Mouse (Mus musculus) gastrocnemius, adult 2 months (tissue): Measurements from ENCODE around the gene Ift88. TPM values are rescaled to one million over a fixed set of nuclear protein-coding genes. Genes with fewer than 3 reads are reported as not detected.

ENCODE experiments used
- DNase-seq: peaks from one replicate; pipeline ENCODE4 v3.0.0; 2022
- H3K27ac ChIP-seq: fragments of 200-600 bp; 2 replicates; pipeline ENCODE4 v1.8.1; 2022; ENCODE audit warnings: mild to moderate bottlenecking
- H3K4me3 ChIP-seq: fragments of 200-600 bp; 2 replicates; pipeline ENCODE4 v1.8.1; 2022; ENCODE audit warnings: mild to moderate bottlenecking, moderate library complexity
- CTCF ChIP-seq: fragments of 200-600 bp; IDR thresholded peaks from 2 replicates; pipeline ENCODE4 v1.8.1; 2022; ENCODE audit warnings: antibody characterized with exemption, mild to moderate bottlenecking, moderate library complexity
- intact Hi-C: fragments of 180-260 bp; cut with DNase I; formaldehyde crosslinking; loops from one replicate; pipeline ENCODE4 v1.15.1; 2025
- total RNA-seq, 2 experiments: library from RNA; stranded (reverse); gene quantifications; 2 replicates each; pipeline ENCODE4 v1.2.3; 2021

Ift88 gene
- total RNA-seq, 2 experiments from 2014 or later, result 4.0 to 4.8 TPM

GRCm38 (mm10) chr14:57527122-57527521 is 103.3 kb downstream of the Ift88 start:
- no peak for DNase-seq
- no peak overlapping the region for H3K4me3 ChIP-seq
- TF ChIP-seq CTCF, result no peak
- H3K27ac ChIP-seq, result no peak overlapping the region
- intact Hi-C loops, result no loop called here

DNA sequence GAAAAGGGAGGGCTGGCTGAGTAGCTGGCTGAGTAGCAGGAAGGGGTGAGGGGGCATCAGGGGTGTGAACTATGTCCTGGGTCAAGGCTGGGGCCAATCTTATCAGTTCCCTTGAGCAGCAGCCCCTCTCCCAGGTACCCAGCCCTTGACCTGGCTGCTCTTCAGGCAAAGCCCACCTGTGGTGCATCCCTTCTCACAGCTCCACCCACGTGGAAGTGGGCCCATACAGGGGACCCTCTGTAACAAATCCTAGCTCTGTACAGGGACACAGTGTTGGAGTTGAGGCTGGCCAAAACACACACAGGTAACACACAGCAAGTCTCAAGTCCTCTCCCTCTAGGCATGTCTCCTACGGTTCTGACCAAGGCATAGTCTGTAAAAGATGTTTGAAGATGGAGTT is 103.7 kb downstream of the Ift88 start:
- no peak for DNase-seq
- intact Hi-C loops, result no loop called here
- Histone ChIP-seq H3K27ac (no peak overlapping the region), H3K4me3 (no peak overlapping the region)
- no peak for TF ChIP-seq CTCF

GRCm38 (mm10) chr14:57529086-57529785 is 105.4 kb downstream of the Ift88 start:
- intact Hi-C loops, result no loop called here
- peak overlapping the region; percentile 38; the same call in 1 of the 2 replicates for H3K27ac ChIP-seq
- no peak for TF ChIP-seq CTCF
- no peak overlapping the region for H3K4me3 ChIP-seq
- peak; percentile 54 for DNase-seq

DNA sequence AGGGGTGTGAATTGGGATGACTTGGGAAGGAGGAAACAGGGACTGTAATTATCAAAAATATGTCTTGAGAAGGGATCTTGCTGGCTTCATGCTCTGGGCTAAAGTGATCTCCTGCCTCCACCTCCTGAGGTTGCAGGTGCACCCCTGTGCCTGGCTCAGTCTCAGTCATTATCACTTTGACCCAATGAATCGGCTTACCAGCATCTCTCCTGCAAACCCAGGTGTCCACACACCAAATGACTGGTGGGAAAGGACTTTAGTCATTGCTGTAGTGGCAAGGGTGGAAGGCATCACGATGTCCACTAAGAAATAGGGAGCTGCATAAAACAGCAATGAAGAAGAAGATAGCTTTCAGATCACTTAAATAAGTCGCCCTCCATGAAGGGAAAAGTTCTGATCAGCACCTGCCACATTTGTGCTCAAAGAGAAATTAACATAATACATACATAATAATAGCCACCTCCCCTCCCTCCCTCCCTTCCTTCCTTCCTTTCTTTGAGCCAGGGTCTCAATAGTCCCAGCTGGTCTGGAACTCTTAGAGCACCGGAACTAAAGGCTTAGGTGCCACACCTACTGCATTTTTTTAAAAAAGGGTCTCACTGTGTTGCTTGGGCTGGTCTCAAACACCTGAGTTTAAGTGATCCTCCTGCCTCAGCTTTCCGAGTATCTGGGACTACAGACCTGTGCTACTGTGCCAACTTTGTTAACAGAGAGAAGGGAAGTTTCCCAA is 106.1 kb downstream of the Ift88 start:
- intact Hi-C loops, result no loop called here
- no peak for TF ChIP-seq CTCF
- no peak for DNase-seq
- Histone ChIP-seq H3K27ac (peak overlapping the region; percentile 38; the same call in 1 of the 2 replicates), H3K4me3 (no peak overlapping the region)

- no peak for TF ChIP-seq CTCF
- Histone ChIP-seq H3K27ac (no peak overlapping the region), H3K4me3 (no peak overlapping the region)
- DNase-seq, result no peak
- intact Hi-C loops, result no loop called here
Observed at GRCm38 (mm10) chr14:57532577-57532976, 108.7 kb downstream of the Ift88 start.

GRCm38 (mm10) chr14:57533214-57533613 is 109.4 kb downstream of the Ift88 start:
- intact Hi-C loops, result loop anchor here (1.0 kb wide), 1 partner anchor 86 kb away; no protein-coding TSS in a partner anchor
- no peak overlapping the region for H3K4me3 ChIP-seq
- peak; percentile 92 for TF ChIP-seq CTCF
- peak; percentile 74 for DNase-seq
- H3K27ac ChIP-seq, result no peak overlapping the region

DNA sequence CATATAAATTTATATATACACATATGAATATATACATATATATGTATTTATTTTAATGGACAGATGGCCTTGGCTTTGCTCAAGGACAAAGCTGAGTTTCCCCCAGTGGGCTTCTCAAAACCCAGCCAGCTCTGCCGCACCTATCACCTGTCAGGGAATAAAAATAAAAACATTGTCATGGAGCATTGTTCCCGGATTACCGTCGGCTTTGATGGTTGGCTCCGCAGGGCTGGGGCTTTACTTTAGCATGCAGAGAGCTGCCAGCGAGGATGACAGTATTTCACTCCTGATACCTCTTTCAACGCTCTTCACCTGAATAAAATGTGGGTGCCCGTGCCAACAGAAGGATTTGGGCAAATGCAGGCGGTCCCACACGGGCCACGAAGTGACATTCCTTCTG is 110.0 kb downstream of the Ift88 start:
- no peak for TF ChIP-seq CTCF
- peak overlapping the region; percentile 76 for H3K27ac ChIP-seq
- H3K4me3 ChIP-seq, result no peak overlapping the region
- intact Hi-C loops, result loop anchor here (1.0 kb wide), 1 partner anchor 85 kb away; no protein-coding TSS in a partner anchor
- no peak for DNase-seq

- no peak for DNase-seq
- intact Hi-C loops, result no loop called here
- Histone ChIP-seq H3K27ac (peak overlapping the region; percentile 76), H3K4me3 (no peak overlapping the region)
- no peak for TF ChIP-seq CTCF
Observed at GRCm38 (mm10) chr14:57534346-57534745, 110.5 kb downstream of the Ift88 start.

DNA sequence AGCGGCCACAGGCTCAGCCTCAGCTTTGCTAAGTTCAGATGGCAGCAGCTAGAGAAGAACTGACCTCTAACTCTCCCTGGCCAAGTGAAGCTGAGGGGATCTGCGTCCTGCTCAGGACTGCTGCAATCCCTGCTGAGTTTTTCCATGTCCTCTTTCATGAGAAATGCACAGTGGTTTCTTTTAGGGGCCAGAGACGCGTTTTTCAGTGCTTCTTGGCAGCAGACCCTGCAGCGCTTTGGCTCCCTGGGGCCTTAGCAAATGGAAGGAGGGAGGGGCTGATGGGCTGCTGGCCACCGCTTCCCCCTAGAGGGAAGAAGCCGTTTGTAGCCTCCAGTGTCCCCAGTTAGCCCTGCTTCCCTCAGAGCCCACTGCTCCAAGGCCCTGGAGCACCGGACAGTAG is 111.1 kb downstream of the Ift88 start:
- peak overlapping the region; percentile 76 for H3K27ac ChIP-seq
- H3K4me3 ChIP-seq, result peak overlapping the region; percentile 42
- intact Hi-C loops, result no loop called here
- DNase-seq, result peak; percentile 76
- TF ChIP-seq CTCF, result no peak

DNA sequence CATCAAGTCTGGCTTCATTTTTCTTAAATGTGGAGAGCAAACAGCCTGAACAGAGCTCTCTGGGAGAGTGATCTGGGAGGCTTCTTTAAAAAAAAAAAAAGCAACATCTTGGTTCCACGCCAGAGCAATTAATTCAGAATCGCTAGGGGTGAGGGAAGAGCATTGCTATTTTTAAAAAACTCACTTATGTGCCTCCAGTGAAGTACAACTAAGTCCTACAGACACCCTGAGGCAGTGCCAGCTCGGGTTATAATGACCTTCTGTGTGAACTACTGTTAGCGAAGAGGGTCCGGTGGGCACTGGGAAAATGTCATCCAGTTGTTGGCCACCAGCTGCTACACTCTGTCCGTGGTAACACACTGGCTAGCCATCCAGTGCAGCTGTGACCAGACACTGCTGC is 111.8 kb downstream of the Ift88 start:
- intact Hi-C loops, result no loop called here
- peak overlapping the region; percentile 42 for H3K4me3 ChIP-seq
- DNase-seq, result peak; percentile 38
- H3K27ac ChIP-seq, result peak overlapping the region; percentile 76
- no peak for TF ChIP-seq CTCF

GRCm38 (mm10) chr14:57536820-57537219 is 113.0 kb downstream of the Ift88 start:
- Histone ChIP-seq H3K4me3 (no peak overlapping the region), H3K27ac (peak overlapping the region; percentile 55; the same call in 1 of the 2 replicates)
- no peak for DNase-seq
- no peak for TF ChIP-seq CTCF
- intact Hi-C loops, result no loop called here

DNA sequence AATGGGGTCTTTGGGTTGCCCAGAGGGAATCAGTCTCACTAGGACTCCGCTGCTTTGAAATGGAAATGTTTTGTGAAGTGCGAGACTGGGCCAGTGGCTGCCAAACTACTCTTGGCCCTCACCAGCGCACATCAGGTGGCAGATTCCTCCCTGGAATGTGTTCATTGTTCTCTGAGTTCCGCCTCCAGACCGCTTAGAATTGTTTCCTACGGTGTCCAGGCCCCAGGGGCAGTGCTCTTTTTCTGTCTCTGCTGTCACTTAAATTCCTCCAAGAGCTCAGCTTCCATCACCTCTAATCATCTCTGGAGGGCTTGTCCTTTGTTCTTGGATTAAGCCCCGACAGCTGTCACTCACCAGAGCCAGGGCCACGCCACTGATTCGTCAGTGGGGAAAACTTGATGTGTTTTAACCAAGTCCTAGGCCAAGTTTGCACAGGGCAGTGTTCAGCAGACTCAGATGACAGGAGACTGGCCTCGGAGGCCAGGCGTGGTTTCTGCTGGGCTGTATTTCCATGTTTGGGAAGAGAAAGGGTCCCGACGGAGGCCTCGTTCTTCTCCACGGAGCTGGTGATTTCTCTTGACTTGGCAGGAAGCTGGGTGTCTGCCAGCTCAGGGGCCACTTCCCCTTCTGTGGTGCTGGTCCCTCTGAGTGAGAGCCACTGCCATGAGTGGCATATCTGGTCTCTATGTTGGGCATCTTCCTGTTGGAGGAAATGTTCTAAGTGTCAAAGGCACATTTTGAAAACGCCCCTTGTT is 113.6 kb downstream of the Ift88 start:
- Histone ChIP-seq H3K4me3 (peak overlapping the region; percentile 6; the same call in 1 of the 2 replicates), H3K27ac (peak overlapping the region; percentile 55)
- intact Hi-C loops, result no loop called here
- DNase-seq, result no peak
- no peak for TF ChIP-seq CTCF

- DNase-seq, result no peak
- intact Hi-C loops, result no loop called here
- Histone ChIP-seq H3K27ac (no peak overlapping the region), H3K4me3 (no peak overlapping the region)
- TF ChIP-seq CTCF, result no peak
Observed at GRCm38 (mm10) chr14:57540683-57541082, 116.8 kb downstream of the Ift88 start.
